Mouse (Mus musculus): Measurements from ENCODE around the gene Gbp5. TPM values are rescaled to one million over a fixed set of nuclear protein-coding genes. Genes with fewer than 3 reads are reported as not detected.

The Gbp5 gene
- polyA plus RNA-seq, 1 experiment, result 9.6 TPM

DNA sequence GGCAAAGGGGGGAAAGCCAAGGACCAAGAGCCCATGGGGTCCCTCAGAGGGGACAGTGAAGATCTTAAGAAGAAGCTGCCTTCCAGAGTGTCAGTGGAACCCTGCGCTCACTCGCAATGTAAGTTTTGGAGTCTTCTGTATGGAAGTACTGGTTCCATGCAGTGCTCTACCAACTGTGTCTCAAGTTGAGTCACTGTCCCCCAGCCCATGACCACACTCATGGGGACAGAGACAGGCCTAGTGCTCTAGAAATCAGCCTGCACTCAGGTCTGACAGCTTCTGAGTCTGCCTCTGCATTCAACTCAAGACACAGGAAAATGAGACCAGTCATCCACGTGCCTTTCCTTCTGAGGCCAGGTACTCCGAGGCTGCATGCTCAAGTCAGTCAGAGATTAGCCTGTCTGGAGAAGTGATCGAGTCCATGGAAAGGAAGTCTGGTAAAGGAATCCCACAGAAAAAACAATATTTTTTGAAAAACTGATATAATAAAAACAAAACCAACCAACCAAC is 1.4 kb downstream of the Gbp5 start:
- H3K27ac ChIP-seq (ENCODE audit: insufficient read depth, low read depth, low read length), result no peak overlapping the region
- TF ChIP-seq CTCF (IDR thresholded peaks at IDR 0.05; ENCODE audit: low read depth, low read length) (no peak), POLR2A (IDR thresholded peaks at IDR 0.05; ENCODE audit: borderline replicate concordance, low read depth, low read length) (no peak)
- no peak overlapping the region for H3K4me3 ChIP-seq (ENCODE audit: insufficient read depth, low read length)
- peaks cover 9% of the 10 kb centered on the region for H3K4me1 ChIP-seq (ENCODE audit: control insufficient read depth, insufficient read depth, low read length)

DNA sequence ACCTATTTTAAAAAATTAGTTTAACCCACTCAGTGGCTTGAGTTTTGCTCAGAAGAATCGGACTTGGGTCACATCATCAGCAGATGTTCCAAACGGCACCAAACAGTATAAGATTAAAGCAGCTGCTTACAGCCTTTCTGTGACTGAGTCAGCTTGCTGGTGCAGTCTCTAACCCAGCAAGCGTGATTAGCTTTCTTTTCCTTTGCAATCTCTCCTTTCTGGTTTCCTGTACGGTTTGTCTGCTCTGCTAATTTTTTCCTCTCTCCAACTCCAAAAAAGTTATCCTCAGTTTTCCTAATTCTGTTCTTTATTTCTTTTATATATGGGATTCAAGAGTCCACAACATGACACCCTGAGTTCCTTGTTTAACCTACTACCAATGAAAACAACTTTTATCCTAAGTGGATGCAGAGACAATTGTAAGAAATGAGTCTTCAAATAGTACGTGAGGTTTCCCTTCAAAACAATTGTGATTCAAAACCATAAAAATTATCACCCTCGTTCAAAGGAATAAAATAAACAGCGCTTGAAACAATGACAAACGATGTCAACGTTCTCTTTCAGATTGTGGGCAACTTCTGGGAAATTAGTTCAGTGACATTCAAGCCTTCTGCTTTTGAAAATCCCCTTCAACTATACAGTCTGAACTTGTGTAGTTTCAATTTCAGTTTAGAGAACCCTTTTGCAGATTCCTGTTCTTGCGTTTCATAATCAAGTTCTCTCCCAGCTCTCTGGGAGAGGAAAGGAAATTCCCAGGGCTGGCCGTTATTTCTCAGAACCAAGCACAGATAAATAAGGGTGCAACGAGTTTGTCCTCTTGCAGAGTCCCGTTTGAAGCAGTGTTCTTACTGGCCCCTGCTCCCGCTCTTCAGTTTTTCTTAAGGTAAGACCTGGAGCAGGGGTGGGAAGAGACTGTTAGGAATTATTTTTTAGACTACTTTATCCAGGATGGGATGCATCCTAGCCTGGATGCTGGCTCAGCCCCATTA is 2.6 kb downstream of the Gbp5 start:
- peaks cover 9% of the 10 kb centered on the region for H3K4me1 ChIP-seq (ENCODE audit: control insufficient read depth, insufficient read depth, low read length)
- TF ChIP-seq CTCF (IDR thresholded peaks at IDR 0.05; ENCODE audit: low read depth, low read length) (no peak), POLR2A (IDR thresholded peaks at IDR 0.05; ENCODE audit: borderline replicate concordance, low read depth, low read length) (no peak)
- H3K4me3 ChIP-seq (ENCODE audit: insufficient read depth, low read length), result peak overlapping the region; percentile 61
- no peak overlapping the region for H3K27ac ChIP-seq (ENCODE audit: insufficient read depth, low read depth, low read length)

DNA sequence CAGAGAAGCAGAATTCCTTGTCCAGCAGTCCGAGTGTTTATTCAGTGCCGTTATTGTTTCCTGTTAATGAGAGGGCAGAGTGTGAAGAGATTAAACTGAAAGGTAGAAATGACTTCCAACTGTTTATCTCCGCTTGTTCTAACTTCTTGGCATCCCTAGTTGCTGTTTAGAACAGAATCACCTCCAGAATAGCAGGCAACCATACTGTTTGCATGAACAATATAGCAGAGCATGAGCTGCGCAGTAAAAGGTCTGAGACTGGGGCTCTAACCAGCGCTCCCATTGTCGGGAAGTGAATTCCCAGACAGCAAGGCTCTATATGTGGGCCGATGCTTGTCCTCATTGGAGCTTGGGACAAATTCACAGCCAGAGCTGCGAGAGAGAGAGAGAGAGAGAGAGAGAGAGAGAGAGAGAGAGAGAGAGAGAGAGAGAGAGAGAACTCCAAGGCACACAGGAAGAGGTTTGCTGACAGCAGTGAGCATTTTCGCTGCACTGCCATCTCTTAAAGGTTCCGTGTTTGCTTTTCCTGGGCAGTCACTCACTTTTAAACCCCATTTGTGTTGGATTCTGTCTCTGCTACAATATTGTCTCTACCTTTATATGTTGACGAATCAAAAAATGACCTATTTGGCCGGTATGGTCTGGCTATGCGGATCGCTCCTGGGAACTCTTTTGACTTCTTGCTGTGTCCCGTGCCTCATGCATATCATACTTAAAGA is 3.5 kb downstream of the Gbp5 start:
- H3K4me1 ChIP-seq (ENCODE audit: control insufficient read depth, insufficient read depth, low read length), result peaks cover 9% of the 10 kb centered on the region
- peak overlapping the region; percentile 61 for H3K4me3 ChIP-seq (ENCODE audit: insufficient read depth, low read length)
- no peak for TF ChIP-seq CTCF (IDR thresholded peaks at IDR 0.05; ENCODE audit: low read depth, low read length)
- no peak for TF ChIP-seq POLR2A (IDR thresholded peaks at IDR 0.05; ENCODE audit: borderline replicate concordance, low read depth, low read length)
- no peak overlapping the region for H3K27ac ChIP-seq (ENCODE audit: insufficient read depth, low read depth, low read length)

DNA sequence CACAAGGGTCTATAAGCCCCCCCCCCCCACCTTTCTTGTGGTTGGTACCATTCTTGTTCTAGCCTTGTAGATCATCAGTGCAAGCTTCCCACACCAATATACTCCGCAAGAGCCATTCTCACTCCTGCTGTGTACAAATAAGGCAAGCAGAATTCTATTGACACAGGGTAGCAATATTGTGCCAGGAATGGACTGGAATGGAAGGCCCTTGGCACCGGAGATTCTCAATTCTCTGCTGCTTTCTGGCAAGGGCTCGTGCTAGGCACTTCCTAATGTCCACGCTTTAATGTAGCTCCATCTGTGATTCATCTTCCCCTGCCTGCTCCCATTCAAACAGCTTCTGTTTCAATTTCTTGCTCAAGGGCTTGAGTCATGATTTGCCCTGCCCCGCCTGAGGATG is 5.2 kb downstream of the Gbp5 start:
- H3K4me3 ChIP-seq (ENCODE audit: insufficient read depth, low read length), result no peak overlapping the region
- H3K4me1 ChIP-seq (ENCODE audit: control insufficient read depth, insufficient read depth, low read length), result peaks cover 5% of the 10 kb centered on the region
- no peak overlapping the region for H3K27ac ChIP-seq (ENCODE audit: insufficient read depth, low read depth, low read length)
- no peak for TF ChIP-seq CTCF (IDR thresholded peaks at IDR 0.05; ENCODE audit: low read depth, low read length)
- TF ChIP-seq POLR2A (IDR thresholded peaks at IDR 0.05; ENCODE audit: borderline replicate concordance, low read depth, low read length), result no peak

DNA sequence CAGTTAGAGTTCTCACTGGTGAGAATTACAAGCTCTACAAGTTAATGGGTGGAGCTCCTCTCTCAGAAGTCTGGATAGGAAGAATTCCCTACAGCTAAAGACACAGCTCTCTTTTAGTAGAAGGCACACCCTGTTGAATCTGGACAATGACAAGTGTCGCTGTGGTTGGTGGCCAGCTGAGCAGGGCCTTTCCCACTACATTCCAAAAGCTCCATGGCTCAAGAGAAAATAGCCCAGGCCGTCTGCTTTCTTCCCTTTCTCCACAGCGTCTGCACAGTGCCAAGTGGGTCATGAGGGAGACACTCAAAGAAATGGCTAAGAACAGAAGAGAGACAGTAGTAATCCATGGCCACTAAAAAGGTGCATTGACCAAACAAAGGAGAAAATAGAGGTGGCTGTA is 34.3 kb downstream of the Gbp5 start:
- no peak overlapping the region for H3K27ac ChIP-seq (ENCODE audit: insufficient read depth, low read depth, low read length)

DNA sequence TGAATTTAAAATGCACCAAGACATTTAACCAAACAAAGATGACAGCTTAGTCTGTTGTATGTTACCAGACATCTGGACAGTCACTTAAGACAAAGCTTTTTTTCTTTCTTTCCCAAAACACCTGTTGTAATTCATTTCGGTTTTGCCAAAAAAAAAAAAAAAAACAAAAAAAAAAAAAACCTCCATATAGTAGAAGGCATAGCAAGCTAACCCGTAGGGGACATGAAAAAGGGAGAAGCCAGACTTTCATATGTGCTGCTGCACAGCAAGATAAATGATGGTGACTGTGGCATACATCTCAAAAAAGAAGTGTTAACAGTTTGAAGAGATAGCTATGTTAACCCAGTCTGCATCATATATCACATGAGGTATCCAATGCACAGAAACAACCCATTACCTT is 35.8 kb downstream of the Gbp5 start:
- Histone ChIP-seq H3K4me1 (ENCODE audit: control insufficient read depth, insufficient read depth, low read length) (peaks cover 3% of the 10 kb centered on the region), H3K4me3 (ENCODE audit: insufficient read depth, low read length) (no peak overlapping the region), H3K27ac (ENCODE audit: insufficient read depth, low read depth, low read length) (no peak overlapping the region)
- TF ChIP-seq POLR2A (IDR thresholded peaks at IDR 0.05; ENCODE audit: borderline replicate concordance, low read depth, low read length), result no peak
- no peak for TF ChIP-seq CTCF (IDR thresholded peaks at IDR 0.05; ENCODE audit: low read depth, low read length)

More for the DNA sequence above, 34.3 kb downstream of the Gbp5 start:
- peaks cover 3% of the 10 kb centered on the region for H3K4me1 ChIP-seq (ENCODE audit: control insufficient read depth, insufficient read depth, low read length)
- TF ChIP-seq POLR2A (IDR thresholded peaks at IDR 0.05; ENCODE audit: borderline replicate concordance, low read depth, low read length), result no peak
- no peak for TF ChIP-seq CTCF (IDR thresholded peaks at IDR 0.05; ENCODE audit: low read depth, low read length)
- no peak overlapping the region for H3K4me3 ChIP-seq (ENCODE audit: insufficient read depth, low read length)

DNA sequence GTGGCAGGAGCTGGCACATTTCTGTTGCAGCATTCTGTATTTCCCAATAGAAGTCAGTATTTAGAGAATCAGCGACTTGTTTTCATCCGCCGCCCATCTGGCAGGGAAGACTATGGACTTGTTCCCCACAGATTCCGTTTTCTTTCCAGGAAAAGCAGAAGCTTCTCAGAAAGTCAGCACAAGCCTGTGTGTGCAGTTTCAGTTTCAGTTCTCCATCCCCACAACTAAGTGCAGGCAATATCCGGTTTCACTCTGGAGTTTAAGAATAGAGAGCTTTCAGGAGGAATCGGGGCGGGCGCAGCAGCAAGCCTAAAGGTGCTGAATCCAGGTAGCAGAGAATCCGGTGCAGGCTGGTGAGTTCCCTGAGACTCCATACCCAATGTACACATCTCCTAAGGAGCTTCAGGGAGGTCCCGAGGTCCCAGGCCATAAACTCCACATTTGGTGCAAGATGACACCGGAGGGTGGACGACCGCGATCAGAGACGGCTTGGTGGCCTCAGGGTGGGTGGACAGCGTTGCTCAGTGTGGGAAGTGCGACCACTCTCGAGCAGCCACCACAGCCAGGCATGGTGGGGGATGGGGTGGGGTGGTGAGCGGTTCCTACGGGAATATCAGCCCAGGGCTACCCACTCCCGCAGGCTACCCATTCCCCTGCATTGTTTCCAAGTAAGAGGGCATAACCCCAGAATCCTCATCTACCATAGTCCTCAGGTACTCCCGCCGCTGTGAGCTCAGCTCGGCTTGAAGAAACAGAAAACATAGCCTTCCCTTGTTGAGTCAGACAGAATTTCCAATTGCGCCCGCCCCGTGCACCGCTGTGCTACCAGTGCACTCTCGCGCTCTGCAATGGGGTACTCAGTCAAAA is 36.5 kb downstream of the Gbp5 start, which contains the start of gene Gbp7:
Gene Gbp7 (plus strand): TSS at position 256 of the 867 bp plus-strand sequence.
- H3K4me1 ChIP-seq (ENCODE audit: control insufficient read depth, insufficient read depth, low read length), result peaks cover 3% of the 10 kb centered on the region
- no peak within 1 kb of the TSS for H3K27ac ChIP-seq (ENCODE audit: insufficient read depth, low read depth, low read length)
- 0 out of 2 replicates have a peak, but pooled peaks have one; percentile 47 for TF ChIP-seq POLR2A (IDR thresholded peaks at IDR 0.05; ENCODE audit: borderline replicate concordance, low read depth, low read length)
- no peak for TF ChIP-seq CTCF (IDR thresholded peaks at IDR 0.05; ENCODE audit: low read depth, low read length)
- H3K4me3 ChIP-seq (ENCODE audit: insufficient read depth, low read length), result peak within 1 kb of the TSS; percentile 82

DNA sequence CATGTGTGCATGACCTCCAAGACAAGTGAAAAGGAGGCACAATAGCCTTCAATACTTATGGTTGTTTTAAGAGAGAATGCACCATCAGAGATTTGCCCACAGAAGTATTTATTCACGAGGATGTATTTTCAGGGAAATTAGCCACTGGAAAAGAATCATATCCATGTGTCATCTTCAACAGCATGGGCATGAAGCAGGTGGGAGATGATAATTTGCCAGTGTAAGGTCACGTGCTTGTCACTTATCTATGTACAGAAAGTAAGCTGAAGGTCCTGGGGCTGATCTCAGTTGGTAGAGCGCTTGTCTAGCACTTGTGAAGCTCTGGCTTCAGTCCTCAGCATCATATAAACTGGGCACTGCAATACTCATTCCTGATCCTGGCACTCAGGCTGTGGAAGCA is 37.8 kb downstream of the Gbp5 start:
- Histone ChIP-seq H3K4me1 (ENCODE audit: control insufficient read depth, insufficient read depth, low read length) (peaks cover 3% of the 10 kb centered on the region), H3K4me3 (ENCODE audit: insufficient read depth, low read length) (no peak overlapping the region)
- no peak for TF ChIP-seq POLR2A (IDR thresholded peaks at IDR 0.05; ENCODE audit: borderline replicate concordance, low read depth, low read length)

DNA sequence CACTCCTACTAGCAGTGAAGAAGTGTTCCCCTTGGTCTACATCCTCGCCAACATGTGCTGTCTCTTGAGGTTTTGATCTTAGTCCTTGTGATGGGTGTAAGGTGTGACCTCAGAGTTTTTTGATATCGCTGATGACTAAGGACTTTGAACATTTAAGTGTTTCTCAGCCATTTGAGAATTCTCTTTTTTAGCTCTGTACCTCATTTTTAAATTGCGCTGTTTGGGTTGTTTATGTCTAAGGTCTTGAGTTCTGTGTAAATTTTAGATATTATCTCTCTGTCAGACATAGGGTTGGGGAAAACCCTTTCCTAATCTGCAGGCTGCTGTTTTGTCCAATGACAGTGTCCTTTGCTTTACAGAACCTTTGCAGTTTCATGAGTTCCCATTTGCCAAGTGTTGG is 39.4 kb downstream of the Gbp5 start:
- H3K27ac ChIP-seq (ENCODE audit: insufficient read depth, low read depth, low read length), result no peak overlapping the region
- no peak for TF ChIP-seq CTCF (IDR thresholded peaks at IDR 0.05; ENCODE audit: low read depth, low read length)
- TF ChIP-seq POLR2A (IDR thresholded peaks at IDR 0.05; ENCODE audit: borderline replicate concordance, low read depth, low read length), result no peak
- H3K4me3 ChIP-seq (ENCODE audit: insufficient read depth, low read length), result no peak overlapping the region
- peaks cover 3% of the 10 kb centered on the region for H3K4me1 ChIP-seq (ENCODE audit: control insufficient read depth, insufficient read depth, low read length)

More for the DNA sequence above, 37.8 kb downstream of the Gbp5 start:
- H3K27ac ChIP-seq (ENCODE audit: insufficient read depth, low read depth, low read length), result no peak overlapping the region

Measured in bone marrow macrophage, adult 2 months (primary cell).